Mouse (Mus musculus): ENCODE measurements at regions not wholly inside any gene's neighbourhood (a gene's known extent, or its start where the extent isn't known, plus 50 kb on each side); places are given as distances from the start of the nearest gene placed in this dataset.

DNA sequence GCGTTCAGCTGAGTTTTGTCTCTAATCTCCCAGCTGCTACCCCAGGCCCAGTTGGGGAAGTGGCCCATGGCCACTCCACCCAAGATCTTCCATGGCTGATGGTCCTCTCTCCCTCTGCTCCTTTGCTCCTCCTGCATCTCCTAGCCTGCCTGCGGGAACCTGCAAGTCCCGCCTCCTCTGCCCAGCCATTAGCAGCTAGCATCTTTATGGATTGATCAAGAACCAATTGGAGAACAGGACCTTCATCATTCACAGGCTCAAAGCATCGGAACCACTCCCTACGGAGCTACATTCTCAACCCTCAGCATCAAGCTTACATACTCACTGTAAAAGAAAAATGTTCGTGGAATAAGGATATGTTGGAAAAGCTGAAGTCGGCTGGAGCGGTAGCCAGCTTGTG lies 52.5 kb upstream of the Arid2 start:
- TF ChIP-seq CTCF (IDR thresholded peaks at IDR 0.05 in 2 of 3, conservative IDR thresholded peaks at IDR 0.05 in 1 of 3; ENCODE audit: control insufficient read depth in 1 of 3, insufficient read depth in 1 of 3, low read depth in 2 of 3, low read length in 3 of 3, poor library complexity in 1 of 3, severe bottlenecking in 1 of 3) (no peak), RAD21 (IDR thresholded peaks at IDR 0.05; ENCODE audit: low read depth, low read length) (no peak), ETS1 (IDR thresholded peaks at IDR 0.05; ENCODE audit: low read depth, low read length) (no peak), SIN3A (IDR thresholded peaks at IDR 0.05; ENCODE audit: low read length) (no peak), USF1 (IDR thresholded peaks at IDR 0.05; ENCODE audit: low read depth, low read length) (no peak), GABPA (IDR thresholded peaks at IDR 0.05; ENCODE audit: low read depth, low read length) (no peak), MAFK (IDR thresholded peaks at IDR 0.05; ENCODE audit: borderline replicate concordance, low read depth, low read length) (no peak), RCOR1 (IDR thresholded peaks at IDR 0.05; ENCODE audit: low read depth, low read length) (no peak)

All from MEL (cell line).